Mouse (Mus musculus): ENCODE measurements around the gene Tspyl4. TPM values are rescaled to one million over a fixed set of nuclear protein-coding genes. Genes with fewer than 3 reads are reported as not detected.
A peak's percentile ranks its signal among the peaks of the same experiment; 100 is the strongest.

Tspyl4 gene
- polyA plus RNA-seq, 1 experiment = 9.3 TPM

- no peaks in the 10 kb centered on the region for H3K27me3 ChIP-seq (ENCODE audit: control insufficient read depth, insufficient read depth, low read length)
- H3K4me3 ChIP-seq (ENCODE audit: control insufficient read depth, low read depth, low read length) = peak overlapping the region; percentile 6
- H3K36me3 ChIP-seq (ENCODE audit: control insufficient read depth, insufficient read depth, low read length) = peaks cover 2% of the 10 kb centered on the region; the same call in 1 of the 2 replicates
- H3K27ac ChIP-seq (ENCODE audit: control insufficient read depth, insufficient read depth, low read depth, low read length) = no peak overlapping the region
- TF ChIP-seq CTCF (IDR thresholded peaks at IDR 0.05; ENCODE audit: control insufficient read depth, insufficient read depth, insufficient replicate concordance, low read depth, low read length) = no peak
- no peak for TF ChIP-seq POLR2A (IDR thresholded peaks at IDR 0.05; ENCODE audit: control insufficient read depth, low read depth, low read length)
- H3K4me1 ChIP-seq (ENCODE audit: control insufficient read depth, insufficient read depth, low read length) = no peaks in the 10 kb centered on the region; the same call in 1 of the 2 replicates
Observed at GRCm38 (mm10) chr10:34300368-34300767, 3.1 kb downstream of the Tspyl4 start.

- Histone ChIP-seq H3K4me1 (ENCODE audit: control insufficient read depth, insufficient read depth, low read length) (no peaks in the 10 kb centered on the region), H3K4me3 (ENCODE audit: control insufficient read depth, low read depth, low read length) (no peak overlapping the region), H3K36me3 (ENCODE audit: control insufficient read depth, insufficient read depth, low read length) (no peaks in the 10 kb centered on the region), H3K27me3 (ENCODE audit: control insufficient read depth, insufficient read depth, low read length) (no peaks in the 10 kb centered on the region), H3K27ac (ENCODE audit: control insufficient read depth, insufficient read depth, low read depth, low read length) (no peak overlapping the region)
- TF ChIP-seq POLR2A (IDR thresholded peaks at IDR 0.05; ENCODE audit: control insufficient read depth, low read depth, low read length) (no peak), CTCF (IDR thresholded peaks at IDR 0.05; ENCODE audit: control insufficient read depth, insufficient read depth, insufficient replicate concordance, low read depth, low read length) (no peak)
Observed at GRCm38 (mm10) chr10:34307070-34307469, 9.8 kb downstream of the Tspyl4 start.

- Histone ChIP-seq H3K36me3 (ENCODE audit: control insufficient read depth, insufficient read depth, low read length) (no peaks in the 10 kb centered on the region; the same call in 1 of the 2 replicates), H3K27me3 (ENCODE audit: control insufficient read depth, insufficient read depth, low read length) (no peaks in the 10 kb centered on the region), H3K4me1 (ENCODE audit: control insufficient read depth, insufficient read depth, low read length) (no peaks in the 10 kb centered on the region), H3K4me3 (ENCODE audit: control insufficient read depth, low read depth, low read length) (no peak overlapping the region), H3K27ac (ENCODE audit: control insufficient read depth, insufficient read depth, low read depth, low read length) (no peak overlapping the region)
- TF ChIP-seq CTCF (IDR thresholded peaks at IDR 0.05; ENCODE audit: control insufficient read depth, insufficient read depth, insufficient replicate concordance, low read depth, low read length) (no peak), POLR2A (IDR thresholded peaks at IDR 0.05; ENCODE audit: control insufficient read depth, low read depth, low read length) (no peak)
Observed at GRCm38 (mm10) chr10:34309915-34310685, 12.9 kb downstream of the Tspyl4 start.

- Histone ChIP-seq H3K4me3 (ENCODE audit: control insufficient read depth, low read depth, low read length) (no peak overlapping the region), H3K36me3 (ENCODE audit: control insufficient read depth, insufficient read depth, low read length) (no peaks in the 10 kb centered on the region; the same call in 1 of the 2 replicates), H3K27ac (ENCODE audit: control insufficient read depth, insufficient read depth, low read depth, low read length) (no peak overlapping the region), H3K27me3 (ENCODE audit: control insufficient read depth, insufficient read depth, low read length) (no peaks in the 10 kb centered on the region), H3K4me1 (ENCODE audit: control insufficient read depth, insufficient read depth, low read length) (peaks cover 5% of the 10 kb centered on the region)
- TF ChIP-seq POLR2A (IDR thresholded peaks at IDR 0.05; ENCODE audit: control insufficient read depth, low read depth, low read length) = no peak
- TF ChIP-seq CTCF (IDR thresholded peaks at IDR 0.05; ENCODE audit: control insufficient read depth, insufficient read depth, insufficient replicate concordance, low read depth, low read length) = no peak
Observed at GRCm38 (mm10) chr10:34312536-34312935, 15.3 kb downstream of the Tspyl4 start.

- no peak overlapping the region for H3K27ac ChIP-seq (ENCODE audit: control insufficient read depth, insufficient read depth, low read depth, low read length)
- peaks cover 5% of the 10 kb centered on the region for H3K4me1 ChIP-seq (ENCODE audit: control insufficient read depth, insufficient read depth, low read length)
- no peaks in the 10 kb centered on the region for H3K27me3 ChIP-seq (ENCODE audit: control insufficient read depth, insufficient read depth, low read length)
- no peak overlapping the region for H3K4me3 ChIP-seq (ENCODE audit: control insufficient read depth, low read depth, low read length)
- TF ChIP-seq POLR2A (IDR thresholded peaks at IDR 0.05; ENCODE audit: control insufficient read depth, low read depth, low read length) (no peak), CTCF (IDR thresholded peaks at IDR 0.05; ENCODE audit: control insufficient read depth, insufficient read depth, insufficient replicate concordance, low read depth, low read length) (no peak)
- H3K36me3 ChIP-seq (ENCODE audit: control insufficient read depth, insufficient read depth, low read length) = no peaks in the 10 kb centered on the region; the same call in 1 of the 2 replicates
Observed at GRCm38 (mm10) chr10:34316571-34317216, 19.5 kb downstream of the Tspyl4 start.

GRCm38 (mm10) chr10:34317217-34317606, 20.0 kb downstream of the Tspyl4 start:
- H3K4me1 ChIP-seq (ENCODE audit: control insufficient read depth, insufficient read depth, low read length) = peaks cover 5% of the 10 kb centered on the region
- H3K27me3 ChIP-seq (ENCODE audit: control insufficient read depth, insufficient read depth, low read length) = no peaks in the 10 kb centered on the region
- H3K36me3 ChIP-seq (ENCODE audit: control insufficient read depth, insufficient read depth, low read length) = no peaks in the 10 kb centered on the region; the same call in 1 of the 2 replicates
- TF ChIP-seq CTCF (IDR thresholded peaks at IDR 0.05; ENCODE audit: control insufficient read depth, insufficient read depth, insufficient replicate concordance, low read depth, low read length) (no peak), POLR2A (IDR thresholded peaks at IDR 0.05; ENCODE audit: control insufficient read depth, low read depth, low read length) (no peak)
- no peak overlapping the region for H3K4me3 ChIP-seq (ENCODE audit: control insufficient read depth, low read depth, low read length)
- H3K27ac ChIP-seq (ENCODE audit: control insufficient read depth, insufficient read depth, low read depth, low read length) = no peak overlapping the region

- Histone ChIP-seq H3K27ac (ENCODE audit: control insufficient read depth, insufficient read depth, low read depth, low read length) (no peak overlapping the region), H3K27me3 (ENCODE audit: control insufficient read depth, insufficient read depth, low read length) (no peaks in the 10 kb centered on the region), H3K4me1 (ENCODE audit: control insufficient read depth, insufficient read depth, low read length) (peaks cover 5% of the 10 kb centered on the region), H3K4me3 (ENCODE audit: control insufficient read depth, low read depth, low read length) (no peak overlapping the region), H3K36me3 (ENCODE audit: control insufficient read depth, insufficient read depth, low read length) (no peaks in the 10 kb centered on the region)
- TF ChIP-seq POLR2A (IDR thresholded peaks at IDR 0.05; ENCODE audit: control insufficient read depth, low read depth, low read length) = no peak
- TF ChIP-seq CTCF (IDR thresholded peaks at IDR 0.05; ENCODE audit: control insufficient read depth, insufficient read depth, insufficient replicate concordance, low read depth, low read length) = no peak
Observed at GRCm38 (mm10) chr10:34320809-34321208, 23.6 kb downstream of the Tspyl4 start.
